7 mouse cellular contexts compared by ENCODE assay signal in genomic region chr5:142416070-142416775, GRCm38 (mm10). TPM values are rescaled to one million over a fixed set of nuclear protein-coding genes. Genes with fewer than 3 reads are reported as not detected.
DNase-seq lines count a peak whose midpoint lies in the region; ATAC-seq lines count a peak whose summit lies in the region.

No protein-coding gene starts in this region.

- H3K9ac ChIP-seq in lung, embryonic 15.5 days: no peak overlapping the region
- H3K9ac ChIP-seq in liver, embryonic 11.5 days (ENCODE audit: low read depth, low read length): peak overlapping the region; percentile 41

- no peak overlapping the region for H3K4me3 ChIP-seq in lung, embryonic 15.5 days
- H3K4me3 ChIP-seq in liver, embryonic 11.5 days (ENCODE audit: low read depth, low read length): no peak overlapping the region

- H3K4me1 ChIP-seq in lung, embryonic 15.5 days: peaks cover 49% of the 10 kb centered on the region
- H3K4me1 ChIP-seq in liver, embryonic 11.5 days (replicated peaks; ENCODE audit: control insufficient read depth, insufficient read depth, low read length): peaks cover 41% of the 10 kb centered on the region

- no peaks in the 10 kb centered on the region for H3K27me3 ChIP-seq in lung, embryonic 15.5 days
- no peaks in the 10 kb centered on the region for H3K27me3 ChIP-seq in liver, embryonic 11.5 days (replicated peaks; ENCODE audit: control insufficient read depth, insufficient read depth, low read length)
- H3K27me3 ChIP-seq in splenic B cell, adult 2 months (ENCODE audit: control insufficient read depth, insufficient read depth, low read length, poor library complexity, severe bottlenecking): no peaks in the 10 kb centered on the region

- WGBS in lung, embryonic 15.5 days: 16% methylated on average over 14 of the region's 14 CpGs
- 11% methylated on average over 14 of the region's 14 CpGs for WGBS in liver, embryonic 11.5 days

- H3K4me2 ChIP-seq in lung, embryonic 15.5 days: no peak overlapping the region
- peak overlapping the region; percentile 42 for H3K4me2 ChIP-seq in liver, embryonic 11.5 days

- H3K27ac ChIP-seq in lung, embryonic 15.5 days: peak overlapping the region; percentile 74
- H3K27ac ChIP-seq in liver, embryonic 11.5 days (ENCODE audit: low read depth, low read length): peak overlapping the region; percentile 59

- DNase-seq in lung, postnatal 10 days: no peak
- no peak for DNase-seq in liver, embryonic 11.5 days (ENCODE audit: low spot score)
- DNase-seq in splenic B cell, adult 2 months (ENCODE audit: low read depth, low spot score): peak; percentile 57
- DNase-seq in urinary bladder, postnatal 25 days (ENCODE audit: low spot score): no peak
- DNase-seq in adrenal gland, adult 2 months: no peak

- ATAC-seq in lung, embryonic 15.5 days (ENCODE audit: borderline replicate concordance, extremely low read depth, low FRiP score, low TSS enrichment): peak; percentile 46; the same call in 1 of the 2 replicates
- peak; percentile 53 for ATAC-seq in common myeloid progenitor, adult 5-6 weeks (replicated peaks; ENCODE audit: low read depth, poor library complexity, severe bottlenecking)
- peak; percentile 51; the same call in 1 of the 2 replicates for ATAC-seq in liver, embryonic 11.5 days (replicated peaks; ENCODE audit: low FRiP score)

- 0 out of 2 replicates have a peak, but pooled peaks cover 10% of the 10 kb centered on the region for H3K36me3 ChIP-seq in lung, embryonic 15.5 days
- H3K36me3 ChIP-seq in liver, embryonic 11.5 days (ENCODE audit: control insufficient read depth, insufficient read depth, low read length): peaks cover 4% of the 10 kb centered on the region; the same call in 1 of the 2 replicates
- peaks cover 1% of the 10 kb centered on the region for H3K36me3 ChIP-seq in splenic B cell, adult 2 months (ENCODE audit: control insufficient read depth, insufficient read depth, low read length, poor library complexity, severe bottlenecking)

- no peaks in the 10 kb centered on the region for H3K9me3 ChIP-seq in lung, embryonic 15.5 days
- H3K9me3 ChIP-seq in liver, embryonic 11.5 days (ENCODE audit: control insufficient read depth, low read length): no peaks in the 10 kb centered on the region

RNA-seq across cellular contexts. Expression of gene Foxk1, which starts 14.9 kb away (rescaled TPM):
- polyA plus RNA-seq in lung, embryonic 15.5 days (2015; fragmentation: Nextera tagmentation; extraction: Ambion mirVana): 4.0 and 5.7 TPM in 2 replicates
- 8.2 and 11.7 TPM in 2 replicates for total RNA-seq in common myeloid progenitor, adult 5-6 weeks (2017)
- 3.1 and 4.0 TPM in 2 replicates for polyA plus RNA-seq in liver, embryonic 11.5 days (2014; fragmentation: Nextera tagmentation; extraction: Ambion mirVana)
- 10 to 100 TPM; 19.7 to 24.6 TPM for total RNA-seq in adrenal gland, adult 2 months (2021)
- polyA plus RNA-seq in adrenal gland, adult 2 months (2012; rRNA removed): 17.2 and 18.2 TPM in 2 replicates

RNA-seq across cellular contexts. Expression of gene Ap5z1, which starts 47.5 kb away (rescaled TPM):
- polyA plus RNA-seq in lung, embryonic 15.5 days (2015; fragmentation: Nextera tagmentation; extraction: Ambion mirVana): 7.8 and 8.8 TPM in 2 replicates
- total RNA-seq in common myeloid progenitor, adult 5-6 weeks (2017): 7.0 and 11.9 TPM in 2 replicates
- 11.7 and 11.9 TPM in 2 replicates for polyA plus RNA-seq in liver, embryonic 11.5 days (2014; fragmentation: Nextera tagmentation; extraction: Ambion mirVana)
- total RNA-seq in adrenal gland, adult 2 months (2021): 10 to 100 TPM; 18.5 to 22.7 TPM
- 75.8 and 77.7 TPM in 2 replicates for polyA plus RNA-seq in adrenal gland, adult 2 months (2012; rRNA removed)
